Mouse (Mus musculus) heart, embryonic 10.5 days (tissue): Measurements from ENCODE around the gene Npy1r. TPM values are rescaled to one million over a fixed set of nuclear protein-coding genes. Genes with fewer than 3 reads are reported as not detected.

ENCODE experiments used
- DNase-seq: peaks from one replicate; pipeline ENCODE4 v3.0.0-alpha.2; 2017; ENCODE audit warnings: low spot score
- H3K27ac ChIP-seq: fragments of 300-500 bp; sonication (generic); 2 replicates; pipeline ENCODE4 v1.5.1; 2016; ENCODE audit warnings: mild to moderate bottlenecking
- H3K27me3 ChIP-seq: fragments of 300-500 bp; sonication (generic); 2 replicates; pipeline ENCODE4 v1.6.1; 2016; ENCODE audit warnings: mild to moderate bottlenecking; ENCODE audit not compliant: poor library complexity, insufficient read depth, severe bottlenecking
- H3K36me3 ChIP-seq: fragments of 300-500 bp; sonication (generic); 2 replicates; pipeline ENCODE4 v1.6.1; 2016; ENCODE audit warnings: mild to moderate bottlenecking, moderate library complexity
- H3K4me1 ChIP-seq: fragments of 300-500 bp; sonication (generic); 2 replicates; pipeline ENCODE4 v1.6.1; 2016; ENCODE audit warnings: mild to moderate bottlenecking
- H3K4me3 ChIP-seq: fragments of 300-500 bp; sonication (generic); 2 replicates; pipeline ENCODE4 v1.5.1; 2016; ENCODE audit warnings: mild to moderate bottlenecking, moderate library complexity
- H3K9me3 ChIP-seq: fragments of 300-500 bp; sonication (generic); 2 replicates; pipeline ENCODE4 v1.6.1; 2016; ENCODE audit warnings: mild to moderate bottlenecking, moderate library complexity
- WGBS: fragments of 180-500 bp; shearing (Covaris S2); methylation state at CpG from one replicate; pipeline ENCODE4 v1.1.7; 2016; 5-methylcytosine and 5-hydroxymethylcytosine counted together
- polyA plus RNA-seq: library from polyadenylated mRNA; unstranded; fragments of >200 nt; fragmentation: Nextera tagmentation; extraction: Ambion mirVana; gene quantifications from 2 replicates; pipeline ENCODE4 v1.2.1, GENCODE M21; 2016

Gene Npy1r
- polyA plus RNA-seq, 1 experiment from 2014 or later = 1.4 TPM

DNA sequence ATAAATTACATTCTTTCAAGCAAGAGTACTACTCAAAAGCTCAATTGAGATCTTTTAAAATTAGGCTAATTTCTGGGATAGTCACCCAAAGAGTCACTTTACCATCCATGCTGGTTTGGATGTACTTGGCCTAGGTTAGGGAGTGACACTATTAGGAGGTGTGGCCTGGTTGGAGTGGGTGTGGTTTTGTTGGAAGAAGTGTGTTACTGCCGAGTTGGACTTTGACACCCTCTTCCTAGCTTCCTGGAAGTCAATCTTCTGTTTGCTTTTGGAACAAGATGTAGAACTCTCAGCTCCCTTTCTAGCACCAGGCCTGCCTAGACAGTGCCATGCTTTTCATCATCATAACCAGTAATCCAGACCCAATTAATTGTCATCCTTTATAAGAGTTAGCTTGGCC, 45.4 kb downstream of the Npy1r start:
- H3K27ac ChIP-seq = no peak overlapping the region
- no peaks in the 10 kb centered on the region for H3K9me3 ChIP-seq
- 57% methylated on average over 1 of the region's 1 CpGs for WGBS
- no peak overlapping the region for H3K4me3 ChIP-seq
- no peak for DNase-seq
- no peaks in the 10 kb centered on the region for H3K4me1 ChIP-seq
- H3K36me3 ChIP-seq = no peaks in the 10 kb centered on the region
- H3K27me3 ChIP-seq = no peaks in the 10 kb centered on the region

DNA sequence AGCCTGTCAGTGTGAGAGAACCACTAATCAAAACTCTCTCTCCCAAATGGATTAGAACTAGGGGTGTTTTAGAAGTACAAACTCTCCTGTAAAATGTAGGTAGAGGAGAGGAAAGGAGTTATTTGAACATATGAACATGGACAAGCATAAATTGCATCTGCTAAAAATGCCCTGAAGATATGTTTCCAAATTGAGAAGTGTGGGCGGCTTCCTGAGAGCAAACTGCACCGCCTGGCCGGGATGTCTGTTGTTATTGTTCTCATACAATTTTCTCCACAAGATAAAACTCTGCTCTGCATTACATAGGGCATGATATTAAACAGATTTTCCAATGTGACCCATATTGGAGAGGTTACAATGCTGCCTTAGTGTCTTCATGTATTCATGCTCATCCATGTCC, 48.6 kb downstream of the Npy1r start:
- H3K4me3 ChIP-seq = no peak overlapping the region
- no peak overlapping the region for H3K27ac ChIP-seq
- H3K9me3 ChIP-seq = no peaks in the 10 kb centered on the region
- H3K4me1 ChIP-seq = no peaks in the 10 kb centered on the region
- no peaks in the 10 kb centered on the region for H3K27me3 ChIP-seq
- WGBS = 81% methylated on average over 3 of the region's 3 CpGs
- DNase-seq = no peak
- H3K36me3 ChIP-seq = no peaks in the 10 kb centered on the region

- no peak for DNase-seq
- no peaks in the 10 kb centered on the region for H3K36me3 ChIP-seq
- WGBS = 65% methylated on average over 2 of the region's 2 CpGs
- H3K4me1 ChIP-seq = no peaks in the 10 kb centered on the region
- no peak overlapping the region for H3K4me3 ChIP-seq
- H3K27me3 ChIP-seq = no peaks in the 10 kb centered on the region
- no peaks in the 10 kb centered on the region for H3K9me3 ChIP-seq
- H3K27ac ChIP-seq = no peak overlapping the region
These were observed 54.6 kb downstream of the Npy1r start for GRCm38 (mm10) chr8:66751621-66752020.

DNA sequence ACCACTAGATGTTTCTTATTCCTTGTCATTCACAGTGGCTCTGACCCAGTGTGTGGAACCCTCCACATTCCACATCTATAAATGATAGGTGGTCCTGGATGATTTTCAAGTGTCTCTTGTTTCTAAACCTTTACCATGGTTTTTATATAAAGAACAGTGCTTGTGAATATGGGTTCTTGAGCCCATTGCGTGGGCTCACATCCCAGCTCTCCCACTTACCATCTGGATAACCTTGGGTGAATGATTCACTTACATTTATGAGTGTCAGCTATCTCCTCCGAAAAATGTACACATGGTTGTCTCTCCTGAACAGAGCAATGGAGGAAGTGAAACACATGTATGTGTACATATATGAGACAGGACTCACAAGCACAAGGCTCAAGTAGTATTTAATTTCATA, 59.2 kb downstream of the Npy1r start:
- H3K9me3 ChIP-seq = no peaks in the 10 kb centered on the region
- no peak for DNase-seq
- H3K4me3 ChIP-seq = no peak overlapping the region
- 76% methylated on average over 2 of the region's 2 CpGs for WGBS
- no peaks in the 10 kb centered on the region for H3K36me3 ChIP-seq
- no peak overlapping the region for H3K27ac ChIP-seq
- no peaks in the 10 kb centered on the region; the same call in 1 of the 2 replicates for H3K4me1 ChIP-seq
- no peaks in the 10 kb centered on the region for H3K27me3 ChIP-seq

Other genes starting within 250 kb of the Npy1r start
- 11.9 and 17.2 TPM in 2 replicates for gene Tma16, start 210.7 kb upstream of the Npy1r start, polyA plus RNA-seq
- gene Tktl2, start 185.4 kb upstream of the Npy1r start, polyA plus RNA-seq = not detected in 2 replicates
- not detected in 2 replicates for gene Npy5r, start 9.1 kb upstream of the Npy1r start, polyA plus RNA-seq
- gene Naf1, start 163.0 kb downstream of the Npy1r start, polyA plus RNA-seq = 1.8 and 3.7 TPM in 2 replicates